Mouse (Mus musculus) ovary, postnatal 14 days (tissue): ENCODE results near the gene Exoc3l.

ENCODE experiments used
- DNase-seq: peaks from one replicate; pipeline ENCODE4 v3.0.0; 2022; ENCODE audit warnings: low spot score

Exoc3l gene

GRCm38 (mm10) chr8:105313622-105314402 lies 17.9 kb upstream of the Exoc3l start:
- DNase-seq: no peak

- DNase-seq: no peak
Observed at GRCm38 (mm10) chr8:105312891-105313481, 17.1 kb upstream of the Exoc3l start.

GRCm38 (mm10) chr8:105311718-105312117 lies 15.8 kb upstream of the Exoc3l start:
- DNase-seq: no peak

- DNase-seq: no peak
Observed at GRCm38 (mm10) chr8:105310118-105310517, 14.2 kb upstream of the Exoc3l start.

GRCm38 (mm10) chr8:105309142-105309847 lies 13.4 kb upstream of the Exoc3l start:
- DNase-seq: no peak

GRCm38 (mm10) chr8:105308428-105308827 lies 12.5 kb upstream of the Exoc3l start:
- no peak for DNase-seq

- no peak for DNase-seq
Observed at GRCm38 (mm10) chr8:105307670-105308069, 11.8 kb upstream of the Exoc3l start.

GRCm38 (mm10) chr8:105306146-105306691 lies 10.3 kb upstream of the Exoc3l start:
- no peak for DNase-seq

GRCm38 (mm10) chr8:105305211-105306145 lies 9.6 kb upstream of the Exoc3l start, which contains the start of gene Elmo3:
Elmo3 (plus strand) TSS chr8:105305601.
- peak; percentile 49 for DNase-seq

- no peak for DNase-seq
Observed at GRCm38 (mm10) chr8:105304325-105305210, 8.7 kb upstream of the Exoc3l start.

GRCm38 (mm10) chr8:105303874-105304273 lies 8.0 kb upstream of the Exoc3l start:
- DNase-seq: no peak

GRCm38 (mm10) chr8:105303396-105303795 lies 7.5 kb upstream of the Exoc3l start:
- no peak for DNase-seq

- DNase-seq: no peak
Observed at GRCm38 (mm10) chr8:105299962-105300361, 4.1 kb upstream of the Exoc3l start.

GRCm38 (mm10) chr8:105298351-105299252 lies 2.7 kb upstream of the Exoc3l start:
- no peak for DNase-seq

GRCm38 (mm10) chr8:105297511-105298192 lies 1.8 kb upstream of the Exoc3l start, which contains the start of gene E2f4:
E2f4 (plus strand) TSS chr8:105297663.
- peak; percentile 82 for DNase-seq

- DNase-seq: no peak
Observed at GRCm38 (mm10) chr8:105295256-105295655, 645 bp downstream of the Exoc3l start.

GRCm38 (mm10) chr8:105294776-105295175 lies 1.1 kb downstream of the Exoc3l start:
- no peak for DNase-seq

GRCm38 (mm10) chr8:105293405-105293804 lies 2.5 kb downstream of the Exoc3l start:
- no peak for DNase-seq

- DNase-seq: no peak
Observed at GRCm38 (mm10) chr8:105292471-105292870, 3.4 kb downstream of the Exoc3l start.
